Mouse (Mus musculus): Measurements from ENCODE around the gene Tmem217.

- TF ChIP-seq GATA1 (IDR thresholded peaks at IDR 0.05; ENCODE audit: low read length) (no peak), TAL1 (IDR thresholded peaks at IDR 0.05; ENCODE audit: low read length) (no peak)
Observed at GRCm38 (mm10) chr17:29508927-29509608, 43.1 kb downstream of the Tmem217 start.
